Mouse (Mus musculus) embryonic fibroblast, embryonic 13.5 days (primary cell): ENCODE data around the gene Daam1.

ENCODE experiments used
- CTCF ChIP-seq: IDR thresholded peaks from 2 replicates; pipeline ENCODE4 v1.5.1; 2011; ENCODE audit warnings: mild to moderate bottlenecking, control low read depth, low read length, moderate library complexity, borderline replicate concordance; ENCODE audit not compliant: insufficient read depth
- POLR2A ChIP-seq: IDR thresholded peaks from 2 replicates; pipeline ENCODE4 v1.6.1; 2011; ENCODE audit warnings: low read depth, mild to moderate bottlenecking, control low read depth, low read length, moderate library complexity

- TF ChIP-seq CTCF (no peak), POLR2A (no peak)
Observed at GRCm38 (mm10) chr12:71796517-71796916, 34.4 kb upstream of the Daam1 start.
